Mouse (Mus musculus) hindbrain, embryonic 15.5 days (tissue): ENCODE measurements around the gene Otud7a. TPM values are rescaled to one million over a fixed set of nuclear protein-coding genes. Genes with fewer than 3 reads are reported as not detected.

Source experiments
- ATAC-seq: fragments of 200-750 bp; cut with Nextera tagmentation; 2 replicates; pipeline ENCODE4 v1.8.0; 2017; ENCODE audit warnings: low read depth, moderate number of reproducible peaks, moderate TSS enrichment; ENCODE audit not compliant: low FRiP score
- H3K27ac ChIP-seq: fragments of 300-500 bp; sonication (generic); replicated peaks from 2 replicates; pipeline ENCODE4 v1.5.1; 2015; ENCODE audit warnings: mild to moderate bottlenecking, inconsistent platforms
- H3K27me3 ChIP-seq: fragments of 300-500 bp; sonication (generic); 2 replicates; pipeline ENCODE4 v1.6.1; 2015; ENCODE audit warnings: control low read depth, inconsistent platforms
- H3K36me3 ChIP-seq: fragments of 300-500 bp; sonication (generic); 2 replicates; pipeline ENCODE4 v1.6.1; 2015; ENCODE audit warnings: control low read depth, inconsistent platforms
- H3K4me1 ChIP-seq: fragments of 300-500 bp; sonication (generic); replicated peaks from 2 replicates; pipeline ENCODE4 v1.6.1; 2015; ENCODE audit warnings: control low read depth, inconsistent platforms
- H3K4me2 ChIP-seq: fragments of 300-500 bp; sonication (generic); 2 replicates; pipeline ENCODE4 v1.6.1; 2015; ENCODE audit warnings: moderate library complexity, mild to moderate bottlenecking, inconsistent platforms
- H3K4me3 ChIP-seq: fragments of 300-500 bp; sonication (generic); 2 replicates; pipeline ENCODE4 v1.5.1; 2015; ENCODE audit warnings: mild to moderate bottlenecking, inconsistent platforms
- H3K9ac ChIP-seq: fragments of 300-500 bp; sonication (generic); 2 replicates; pipeline ENCODE4 v1.6.1; 2015; ENCODE audit warnings: inconsistent platforms
- H3K9me3 ChIP-seq: fragments of 300-500 bp; sonication (generic); 2 replicates; pipeline ENCODE4 v1.6.1; 2016; ENCODE audit warnings: control low read depth, inconsistent platforms
- WGBS: fragments of 180-500 bp; shearing (Covaris S2); methylation state at CpG from one replicate; pipeline ENCODE4 v1.1.7; 2015; 5-methylcytosine and 5-hydroxymethylcytosine counted together
- polyA plus RNA-seq: library from polyadenylated mRNA; unstranded; fragments of >200 nt; fragmentation: Nextera tagmentation; extraction: Ambion mirVana; gene quantifications from 2 replicates; pipeline ENCODE4 v1.2.1, GENCODE M21; 2015

Otud7a gene
- polyA plus RNA-seq, 1 experiment from 2014 or later = 6.0 TPM

DNA sequence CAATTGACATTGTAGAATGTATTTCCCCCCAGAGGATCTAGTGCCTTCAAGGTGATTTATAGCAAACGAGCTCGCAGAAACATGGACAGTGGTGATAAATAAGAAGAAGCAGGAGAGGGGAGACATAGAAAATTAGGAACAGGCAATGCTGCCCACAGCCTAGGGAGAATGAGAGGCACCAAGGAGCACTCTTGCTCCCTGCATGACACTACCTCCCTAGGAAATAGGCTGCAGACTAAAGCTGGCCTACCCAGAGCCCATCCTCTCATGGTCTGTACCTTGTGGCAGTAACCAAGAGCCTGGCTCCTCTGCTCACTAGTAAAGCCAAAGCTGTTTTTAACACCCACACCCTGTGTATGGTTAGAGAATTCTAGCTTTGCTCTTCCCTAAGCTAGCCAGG lies 138.8 kb downstream of the Otud7a start:
- Histone ChIP-seq H3K27ac (no peak overlapping the region), H3K4me3 (no peak overlapping the region), H3K36me3 (no peaks in the 10 kb centered on the region), H3K27me3 (no peaks in the 10 kb centered on the region), H3K9me3 (no peaks in the 10 kb centered on the region), H3K4me1 (no peaks in the 10 kb centered on the region), H3K4me2 (no peak overlapping the region), H3K9ac (no peak overlapping the region)
- no peak for ATAC-seq
- 59% methylated on average over 2 of the region's 2 CpGs for WGBS

DNA sequence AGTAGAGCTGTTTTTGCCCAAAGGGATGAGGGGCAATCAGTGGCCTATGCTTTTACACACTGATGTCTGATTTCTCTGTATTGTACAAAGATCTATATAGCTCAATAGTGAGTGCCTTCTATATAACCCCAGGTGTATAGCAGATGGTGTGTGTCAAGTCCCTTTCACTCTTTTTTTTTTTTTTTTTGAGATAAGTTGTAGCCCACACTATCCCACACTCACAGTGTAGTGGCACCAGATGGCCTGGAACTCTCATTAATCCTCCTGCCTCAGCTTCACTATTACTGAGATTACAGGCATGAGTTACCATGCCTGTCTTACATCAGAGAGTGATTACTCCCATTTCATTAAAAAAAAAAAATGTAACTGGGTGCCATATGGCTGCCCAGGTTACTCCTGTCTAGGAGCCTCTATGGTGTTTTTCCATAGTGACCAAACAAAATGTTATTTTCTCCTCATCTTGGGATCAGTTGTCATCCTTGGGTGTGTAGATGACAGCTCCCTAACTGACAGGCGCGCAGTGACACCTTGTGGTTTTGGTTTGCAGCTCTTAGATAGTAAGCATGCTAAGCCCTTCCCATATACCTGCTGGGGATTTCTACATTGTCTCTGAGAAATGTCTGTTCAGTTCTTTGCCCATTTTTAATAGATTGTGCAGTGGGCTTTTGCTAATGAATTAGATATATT lies 141.8 kb downstream of the Otud7a start:
- H3K9me3 ChIP-seq = no peaks in the 10 kb centered on the region
- 66% methylated on average over 2 of the region's 2 CpGs for WGBS
- ATAC-seq = peak; percentile 55; the same call in 1 of the 2 replicates
- no peak overlapping the region for H3K27ac ChIP-seq
- H3K4me2 ChIP-seq = no peak overlapping the region
- H3K4me1 ChIP-seq = no peaks in the 10 kb centered on the region
- no peak overlapping the region for H3K4me3 ChIP-seq
- no peaks in the 10 kb centered on the region for H3K36me3 ChIP-seq
- no peaks in the 10 kb centered on the region for H3K27me3 ChIP-seq
- no peak overlapping the region for H3K9ac ChIP-seq

DNA sequence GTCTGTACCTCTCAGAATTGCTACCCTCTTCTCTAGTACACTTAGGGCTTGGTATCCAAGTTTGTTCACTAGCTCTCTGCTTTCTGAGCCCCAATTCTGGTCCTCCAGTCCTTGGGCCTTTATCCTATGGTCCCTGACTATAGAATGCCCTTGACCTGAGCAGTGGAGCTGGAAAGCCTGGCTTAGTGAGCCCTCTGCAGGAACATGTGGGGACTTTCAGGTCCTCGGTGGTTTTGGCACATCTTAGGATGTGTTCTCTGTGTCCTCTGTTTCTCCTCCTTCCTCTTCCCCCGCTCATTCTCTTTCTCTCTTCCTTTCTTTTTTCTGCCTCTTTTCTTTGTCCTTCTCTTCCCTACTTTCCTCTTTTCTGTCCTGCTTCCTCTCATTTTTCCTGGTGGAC lies 145.8 kb downstream of the Otud7a start:
- no peaks in the 10 kb centered on the region for H3K9me3 ChIP-seq
- H3K4me2 ChIP-seq = no peak overlapping the region
- H3K9ac ChIP-seq = no peak overlapping the region
- no peaks in the 10 kb centered on the region for H3K4me1 ChIP-seq
- no peak overlapping the region for H3K4me3 ChIP-seq
- no peak overlapping the region for H3K27ac ChIP-seq
- H3K36me3 ChIP-seq = no peaks in the 10 kb centered on the region
- no peak for ATAC-seq
- H3K27me3 ChIP-seq = no peaks in the 10 kb centered on the region
- 66% methylated on average over 2 of the region's 2 CpGs for WGBS

DNA sequence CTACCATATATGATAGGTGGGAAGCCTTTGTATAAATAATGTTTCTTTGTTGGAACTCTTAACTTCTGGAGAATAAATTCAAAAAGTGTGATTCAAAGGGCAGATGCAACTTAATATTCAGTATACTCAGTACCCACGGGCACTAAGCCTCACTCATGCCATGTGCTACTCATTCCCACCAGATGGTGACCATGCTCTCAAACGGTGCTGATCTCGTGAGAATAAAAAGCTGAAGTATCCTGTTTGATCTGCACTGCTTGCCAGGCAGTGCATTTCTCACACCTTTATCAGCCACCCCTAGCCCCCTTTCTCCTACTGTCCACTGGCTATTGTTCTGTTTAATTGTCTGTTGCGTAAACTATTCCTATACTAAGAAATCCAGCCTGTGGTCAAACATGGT lies 146.8 kb downstream of the Otud7a start:
- H3K27me3 ChIP-seq = no peaks in the 10 kb centered on the region
- H3K4me1 ChIP-seq = no peaks in the 10 kb centered on the region
- H3K27ac ChIP-seq = no peak overlapping the region
- H3K4me2 ChIP-seq = no peak overlapping the region
- H3K9ac ChIP-seq = no peak overlapping the region
- H3K4me3 ChIP-seq = no peak overlapping the region
- H3K9me3 ChIP-seq = no peaks in the 10 kb centered on the region
- ATAC-seq = no peak
- 63% methylated on average over 4 of the region's 4 CpGs for WGBS
- H3K36me3 ChIP-seq = no peaks in the 10 kb centered on the region

DNA sequence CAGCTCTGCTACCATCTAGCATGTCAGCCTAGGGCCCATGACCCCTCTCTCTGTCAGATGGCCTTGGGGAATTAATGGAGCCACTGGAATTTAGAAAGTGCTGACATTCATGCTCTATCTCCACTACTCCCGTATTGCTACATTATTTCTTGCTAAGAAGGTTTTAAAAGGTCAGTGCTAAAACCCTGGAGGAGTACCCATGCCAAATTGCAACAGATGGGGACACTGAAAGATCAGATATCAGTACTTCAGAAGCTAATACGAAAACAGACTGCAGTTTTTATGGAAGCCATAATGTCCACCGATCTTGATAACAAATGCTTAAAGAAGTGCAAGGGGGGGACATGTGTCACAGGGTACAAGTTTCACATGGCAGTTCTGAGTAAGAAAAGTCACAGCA lies 147.5 kb downstream of the Otud7a start:
- Histone ChIP-seq H3K4me3 (no peak overlapping the region), H3K9ac (no peak overlapping the region), H3K9me3 (no peaks in the 10 kb centered on the region), H3K4me1 (no peaks in the 10 kb centered on the region), H3K27me3 (no peaks in the 10 kb centered on the region), H3K4me2 (no peak overlapping the region), H3K36me3 (no peaks in the 10 kb centered on the region), H3K27ac (no peak overlapping the region)
- WGBS = 75% methylated on average over 3 of the region's 3 CpGs
- no peak for ATAC-seq

DNA sequence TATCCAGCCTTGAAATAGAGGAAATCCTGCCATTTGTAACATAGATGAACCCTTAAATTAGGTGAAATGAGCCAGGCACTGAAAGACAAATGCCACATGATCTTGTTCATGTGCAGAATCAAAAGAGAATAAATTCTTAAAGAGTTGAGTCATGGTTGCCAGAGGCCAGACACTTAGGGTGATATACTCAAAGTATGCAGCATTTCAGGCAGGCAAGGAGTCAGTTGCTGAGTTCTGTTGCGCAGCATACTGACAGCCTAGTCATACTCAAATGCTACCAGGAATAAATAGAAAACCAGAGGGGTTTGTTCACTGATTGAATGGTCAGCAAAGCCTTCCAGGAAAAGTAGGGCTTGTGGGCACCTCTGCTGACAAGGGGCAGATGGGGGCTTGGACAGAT lies 160.3 kb downstream of the Otud7a start:
- Histone ChIP-seq H3K4me3 (no peak overlapping the region), H3K4me2 (no peak overlapping the region), H3K9me3 (no peaks in the 10 kb centered on the region), H3K36me3 (no peaks in the 10 kb centered on the region), H3K4me1 (no peaks in the 10 kb centered on the region), H3K9ac (no peak overlapping the region), H3K27me3 (no peaks in the 10 kb centered on the region), H3K27ac (no peak overlapping the region)
- 93% methylated on average over 1 of the region's 1 CpGs for WGBS
- ATAC-seq = no peak

DNA sequence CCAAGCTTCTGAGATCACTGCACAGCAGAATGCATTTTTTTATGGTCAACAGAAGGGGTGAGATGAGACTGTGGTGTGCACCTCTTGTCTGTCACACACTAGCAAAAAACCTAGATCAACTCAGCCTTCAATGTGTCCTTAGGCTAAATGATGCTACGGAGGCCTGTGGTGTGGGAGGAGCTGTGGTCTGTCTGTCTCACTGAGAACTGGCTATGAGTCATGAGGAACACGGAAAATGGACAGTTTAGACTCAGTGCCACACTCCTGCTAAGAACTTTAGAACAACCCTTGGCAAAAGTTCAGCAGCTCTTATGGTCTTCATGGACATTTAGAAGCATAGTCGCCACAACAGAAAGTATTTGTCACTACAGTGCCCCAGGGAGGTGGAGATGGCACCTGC lies 172.5 kb downstream of the Otud7a start:
- no peaks in the 10 kb centered on the region for H3K36me3 ChIP-seq
- ATAC-seq = no peak
- no peak overlapping the region for H3K9ac ChIP-seq
- no peak overlapping the region for H3K27ac ChIP-seq
- H3K4me1 ChIP-seq = no peaks in the 10 kb centered on the region
- no peaks in the 10 kb centered on the region for H3K9me3 ChIP-seq
- H3K27me3 ChIP-seq = no peaks in the 10 kb centered on the region
- no peak overlapping the region for H3K4me3 ChIP-seq
- H3K4me2 ChIP-seq = no peak overlapping the region
- WGBS = 88% methylated on average over 3 of the region's 3 CpGs

DNA sequence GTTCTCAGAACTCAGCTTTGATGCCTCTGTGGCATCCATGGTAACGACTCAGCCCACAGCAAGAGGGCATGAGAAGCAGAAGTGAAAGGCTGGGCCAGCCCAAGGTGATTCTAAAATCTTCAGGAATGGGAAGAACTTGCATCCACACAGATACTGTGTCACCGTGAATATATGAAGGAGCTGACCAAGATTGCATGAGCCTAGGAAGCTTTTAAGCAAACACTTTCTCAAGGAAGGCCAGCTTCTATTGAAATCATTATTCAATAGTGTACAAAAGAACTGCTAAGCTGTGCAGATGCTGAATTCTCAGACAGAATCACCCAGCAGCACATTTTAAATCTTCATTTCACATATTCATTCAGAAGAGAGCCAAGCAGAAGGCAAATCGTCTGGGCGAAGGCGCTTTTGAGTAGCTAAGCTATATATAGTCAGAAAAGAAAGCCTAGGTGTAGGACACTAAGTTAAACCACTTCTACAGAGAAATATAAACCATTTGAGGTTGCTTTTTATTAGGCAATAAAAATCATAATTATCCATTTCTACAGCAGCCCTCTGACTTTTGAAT lies 176.3 kb downstream of the Otud7a start:
- Histone ChIP-seq H3K4me1 (no peaks in the 10 kb centered on the region), H3K27me3 (no peaks in the 10 kb centered on the region), H3K9ac (no peak overlapping the region), H3K36me3 (no peaks in the 10 kb centered on the region), H3K4me3 (no peak overlapping the region), H3K4me2 (no peak overlapping the region), H3K27ac (no peak overlapping the region), H3K9me3 (no peaks in the 10 kb centered on the region)
- 76% methylated on average over 5 of the region's 5 CpGs for WGBS
- no peak for ATAC-seq

DNA sequence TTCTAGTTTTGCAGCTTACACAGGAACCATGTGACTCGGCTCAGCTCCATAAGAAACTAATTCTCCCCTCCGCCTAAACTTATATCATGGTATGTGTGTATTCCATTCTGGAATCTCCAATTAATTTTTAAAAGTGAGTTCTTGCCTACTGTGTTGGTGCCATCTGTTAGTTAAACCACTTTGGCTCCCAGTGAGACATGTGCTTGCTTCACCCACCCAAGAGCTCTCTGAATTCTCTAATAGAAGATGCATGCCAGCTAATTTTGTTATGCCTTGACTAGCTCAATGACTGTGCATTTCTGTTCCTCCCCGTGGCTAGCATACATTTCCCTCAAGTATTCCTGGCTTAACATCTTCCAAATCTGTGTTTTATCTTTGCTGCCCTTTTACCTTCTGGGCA lies 193.1 kb downstream of the Otud7a start:
- H3K36me3 ChIP-seq = no peaks in the 10 kb centered on the region
- H3K4me2 ChIP-seq = no peak overlapping the region
- WGBS = 90% methylated on average over 3 of the region's 3 CpGs
- H3K27ac ChIP-seq = no peak overlapping the region
- no peak overlapping the region for H3K9ac ChIP-seq
- no peaks in the 10 kb centered on the region; the same call in 1 of the 2 replicates for H3K9me3 ChIP-seq
- H3K4me3 ChIP-seq = no peak overlapping the region
- H3K4me1 ChIP-seq = no peaks in the 10 kb centered on the region
- H3K27me3 ChIP-seq = no peaks in the 10 kb centered on the region
- ATAC-seq = no peak

DNA sequence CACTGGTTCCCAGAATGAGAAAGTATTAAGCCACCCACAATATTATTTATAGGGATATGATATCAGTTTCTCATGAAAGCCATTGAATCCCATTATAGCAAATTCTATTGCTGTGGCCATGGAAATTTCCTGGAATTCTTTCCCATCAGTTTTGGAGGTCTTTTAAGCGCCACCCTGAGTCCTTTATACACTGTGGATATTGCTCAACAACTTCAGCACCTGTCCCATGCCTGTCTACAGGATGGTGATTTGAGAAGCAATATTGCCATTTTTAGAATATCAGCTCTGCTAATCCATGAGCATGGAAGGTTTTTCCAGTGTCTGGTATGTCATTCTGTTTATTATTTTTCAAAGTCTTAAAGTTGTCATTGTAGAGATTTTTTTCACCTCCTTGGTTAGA lies 199.5 kb downstream of the Otud7a start:
- Histone ChIP-seq H3K9me3 (no peaks in the 10 kb centered on the region), H3K9ac (no peak overlapping the region), H3K36me3 (no peaks in the 10 kb centered on the region), H3K4me2 (no peak overlapping the region), H3K27ac (no peak overlapping the region), H3K4me1 (no peaks in the 10 kb centered on the region), H3K4me3 (no peak overlapping the region), H3K27me3 (no peaks in the 10 kb centered on the region)
- ATAC-seq = no peak
- 91% methylated on average over 1 of the region's 1 CpGs for WGBS

DNA sequence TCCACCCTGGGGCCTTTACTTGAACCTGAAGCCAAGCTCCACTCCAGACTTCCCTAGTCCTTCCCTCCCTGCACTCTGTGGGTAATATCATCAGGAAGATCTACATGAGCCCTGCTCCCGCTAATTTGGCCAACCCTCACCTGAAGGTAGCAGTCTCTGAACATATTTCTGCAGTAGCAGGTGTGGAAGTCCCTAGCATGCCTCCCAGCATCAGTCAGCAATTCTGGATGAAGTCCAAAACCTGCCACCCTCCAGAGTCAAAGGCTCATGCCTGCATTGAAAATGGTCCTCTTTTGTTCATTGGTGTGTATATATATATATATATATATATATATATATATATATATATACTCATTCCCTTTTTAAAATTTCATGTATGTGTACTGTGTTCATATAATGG lies 202.6 kb downstream of the Otud7a start:
- Histone ChIP-seq H3K4me1 (no peaks in the 10 kb centered on the region), H3K27me3 (no peaks in the 10 kb centered on the region), H3K4me3 (no peak overlapping the region), H3K36me3 (no peaks in the 10 kb centered on the region), H3K9me3 (no peaks in the 10 kb centered on the region), H3K9ac (no peak overlapping the region), H3K4me2 (no peak overlapping the region), H3K27ac (no peak overlapping the region)
- ATAC-seq = no peak
- WGBS = 83% methylated on average over 1 of the region's 1 CpGs

DNA sequence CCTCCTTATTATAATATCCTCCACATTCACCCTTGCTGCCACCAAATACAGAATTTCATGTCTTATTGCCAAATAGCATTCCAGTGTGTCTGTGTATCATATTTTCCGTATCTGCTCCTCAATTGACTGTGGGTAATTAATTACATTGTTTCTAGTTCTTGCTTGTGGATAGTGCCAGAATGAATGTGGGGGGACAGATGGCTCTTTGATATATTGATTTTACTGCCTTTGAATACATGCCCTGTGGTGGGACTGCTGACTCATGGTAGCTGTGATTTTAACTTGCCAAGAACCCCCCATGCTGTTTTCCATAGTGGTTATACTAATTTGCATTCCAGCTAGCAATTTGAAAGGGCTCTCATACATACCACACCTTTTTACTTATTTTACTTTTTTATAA lies 215.7 kb downstream of the Otud7a start:
- Histone ChIP-seq H3K27me3 (no peaks in the 10 kb centered on the region), H3K4me3 (no peak overlapping the region), H3K9me3 (no peaks in the 10 kb centered on the region), H3K4me1 (no peaks in the 10 kb centered on the region), H3K27ac (no peak overlapping the region), H3K36me3 (0 out of 2 replicates have a peak, but pooled peaks cover 7% of the 10 kb centered on the region), H3K9ac (no peak overlapping the region), H3K4me2 (no peak overlapping the region)
- no peak for ATAC-seq
- 70% methylated on average over 1 of the region's 1 CpGs for WGBS

DNA sequence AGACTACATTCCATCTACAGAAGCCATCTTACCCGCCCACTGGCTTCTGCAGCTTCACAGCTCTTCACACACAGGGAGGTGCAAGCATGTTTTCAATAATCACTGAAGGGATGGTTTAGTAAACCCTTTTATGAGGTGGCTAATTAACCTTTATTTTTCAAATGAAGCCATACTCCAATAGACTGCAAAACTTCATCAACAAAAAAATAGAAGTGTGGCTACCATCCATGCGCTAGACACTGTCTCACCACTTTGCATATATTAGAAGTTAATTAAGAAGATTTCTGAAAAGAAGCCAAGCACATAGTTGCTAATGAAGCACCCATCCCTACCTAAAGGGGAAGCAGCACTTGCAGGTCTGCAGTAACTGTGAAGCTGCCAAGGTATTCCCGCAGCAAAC lies 218.2 kb downstream of the Otud7a start:
- 82% methylated on average over 3 of the region's 3 CpGs for WGBS

More for the DNA sequence above, 218.2 kb downstream of the Otud7a start:
- Histone ChIP-seq H3K27ac (no peak overlapping the region), H3K36me3 (0 out of 2 replicates have a peak, but pooled peaks cover 7% of the 10 kb centered on the region), H3K9ac (no peak overlapping the region), H3K4me2 (no peak overlapping the region), H3K4me1 (peaks cover 4% of the 10 kb centered on the region), H3K4me3 (no peak overlapping the region), H3K27me3 (no peaks in the 10 kb centered on the region), H3K9me3 (no peaks in the 10 kb centered on the region)
- no peak for ATAC-seq
